Mouse (Mus musculus) intestine, embryonic 15.5 days (tissue): ENCODE results near the gene Rplp0. TPM values are rescaled to one million over a fixed set of nuclear protein-coding genes. Genes with fewer than 3 reads are reported as not detected.

Source experiments
- ATAC-seq: fragments of 200-750 bp; cut with Nextera tagmentation; 2 replicates; pipeline ENCODE4 v1.8.0; 2017; ENCODE audit warnings: moderate TSS enrichment, moderate library complexity
- H3K27ac ChIP-seq: fragments of 300-500 bp; sonication (generic); 2 replicates; pipeline ENCODE4 v1.5.1; 2015; ENCODE audit warnings: mild to moderate bottlenecking, inconsistent platforms
- H3K27me3 ChIP-seq: fragments of 300-500 bp; sonication (generic); replicated peaks from 2 replicates; pipeline ENCODE4 v1.6.1; 2015; ENCODE audit warnings: inconsistent platforms
- H3K36me3 ChIP-seq: fragments of 300-500 bp; sonication (generic); 2 replicates; pipeline ENCODE4 v1.6.1; 2015; ENCODE audit warnings: inconsistent platforms
- H3K4me1 ChIP-seq: fragments of 300-500 bp; sonication (generic); replicated peaks from 2 replicates; pipeline ENCODE4 v1.6.1; 2015; ENCODE audit warnings: inconsistent platforms
- H3K4me2 ChIP-seq: fragments of 300-500 bp; sonication (generic); replicated peaks from 2 replicates; pipeline ENCODE4 v1.6.1; 2015; ENCODE audit warnings: mild to moderate bottlenecking, inconsistent platforms
- H3K4me3 ChIP-seq: fragments of 300-500 bp; sonication (generic); replicated peaks from 2 replicates; pipeline ENCODE4 v1.5.1; 2015; ENCODE audit warnings: inconsistent platforms
- H3K9ac ChIP-seq: fragments of 300-500 bp; sonication (generic); 2 replicates; pipeline ENCODE4 v1.6.1; 2015; ENCODE audit warnings: inconsistent platforms
- H3K9me3 ChIP-seq: fragments of 300-500 bp; sonication (generic); 2 replicates; pipeline ENCODE4 v1.6.1; 2016; ENCODE audit warnings: inconsistent platforms
- WGBS: fragments of 180-500 bp; shearing (Covaris S2); methylation state at CpG from one replicate; pipeline ENCODE4 v1.1.7; 2015; 5-methylcytosine and 5-hydroxymethylcytosine counted together
- polyA plus RNA-seq: library from polyadenylated mRNA; unstranded; fragments of >200 nt; fragmentation: Nextera tagmentation; extraction: Ambion mirVana; gene quantifications from 2 replicates; pipeline ENCODE4 v1.2.1, GENCODE M21; 2015

Gene Rplp0
- polyA plus RNA-seq, 1 experiment from 2014 or later, result 1,607 TPM

DNA sequence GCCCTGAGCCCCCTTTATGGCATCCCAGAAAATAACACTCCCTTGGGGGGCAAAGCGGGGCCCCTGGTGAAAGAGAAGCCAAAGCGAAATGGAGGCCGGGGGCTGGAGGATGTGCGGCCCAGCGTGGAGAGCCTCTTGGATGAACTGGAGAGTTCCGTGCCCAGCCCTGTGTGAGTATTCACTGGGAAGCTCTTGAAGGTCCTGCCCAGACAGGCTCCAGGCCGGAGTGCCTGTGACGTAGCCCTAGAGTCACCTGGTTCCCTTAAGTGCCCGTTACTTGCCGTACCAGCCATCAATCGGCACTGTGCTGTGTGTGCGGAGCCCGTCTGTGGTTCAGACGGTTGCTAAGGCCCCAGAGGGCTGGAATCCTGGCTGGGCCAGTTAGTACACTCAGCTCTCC lies 13.6 kb upstream of the Rplp0 start:
- H3K4me2 ChIP-seq, result no peak overlapping the region
- no peak for ATAC-seq
- WGBS, result 93% methylated on average over 14 of the region's 14 CpGs

GRCm38 (mm10) chr5:115546536-115546935 lies 12.7 kb upstream of the Rplp0 start:
- H3K4me3 ChIP-seq, result no peak overlapping the region
- H3K27ac ChIP-seq, result no peak overlapping the region
- H3K27me3 ChIP-seq, result no peaks in the 10 kb centered on the region
- peaks cover 45% of the 10 kb centered on the region for H3K36me3 ChIP-seq
- ATAC-seq, result no peak
- H3K9ac ChIP-seq, result no peak overlapping the region
- H3K9me3 ChIP-seq, result no peaks in the 10 kb centered on the region
- peaks cover 29% of the 10 kb centered on the region for H3K4me1 ChIP-seq
- H3K4me2 ChIP-seq, result no peak overlapping the region
- WGBS, result 77% methylated on average over 11 of the region's 11 CpGs

More for the DNA sequence above, 13.6 kb upstream of the Rplp0 start:
- peaks cover 29% of the 10 kb centered on the region for H3K4me1 ChIP-seq
- H3K9ac ChIP-seq, result no peak overlapping the region
- H3K27me3 ChIP-seq, result no peaks in the 10 kb centered on the region
- peaks cover 45% of the 10 kb centered on the region for H3K36me3 ChIP-seq
- 0 out of 2 replicates have a peak overlapping the region, but pooled peaks have one; percentile 9 for H3K27ac ChIP-seq
- no peak overlapping the region for H3K4me3 ChIP-seq
- no peaks in the 10 kb centered on the region for H3K9me3 ChIP-seq

DNA sequence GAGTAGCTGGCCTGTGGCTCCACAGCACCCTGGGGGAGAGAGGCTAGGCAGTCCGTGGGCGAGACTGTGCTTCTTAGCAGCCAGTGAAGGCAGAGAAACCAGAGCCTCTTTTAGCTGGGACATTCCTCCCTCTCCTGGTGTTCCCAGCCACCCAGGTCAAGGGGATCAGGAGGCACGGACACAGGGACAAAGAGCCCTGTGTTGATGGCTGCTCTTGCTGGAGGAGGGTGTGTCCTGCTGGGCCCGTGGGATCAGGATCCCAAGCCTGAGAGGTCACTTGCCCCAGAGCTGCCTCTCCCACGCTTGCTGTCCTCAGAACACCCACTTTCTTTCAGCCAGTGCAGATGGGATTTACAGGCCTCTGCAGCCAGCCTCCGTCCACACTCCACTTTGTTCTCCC lies 12.3 kb upstream of the Rplp0 start:
- ATAC-seq, result no peak
- Histone ChIP-seq H3K27ac (no peak overlapping the region), H3K4me1 (peaks cover 28% of the 10 kb centered on the region), H3K4me2 (no peak overlapping the region), H3K36me3 (peaks cover 48% of the 10 kb centered on the region), H3K4me3 (no peak overlapping the region), H3K9ac (no peak overlapping the region), H3K9me3 (no peaks in the 10 kb centered on the region), H3K27me3 (no peaks in the 10 kb centered on the region)
- WGBS, result 57% methylated on average over 6 of the region's 6 CpGs

DNA sequence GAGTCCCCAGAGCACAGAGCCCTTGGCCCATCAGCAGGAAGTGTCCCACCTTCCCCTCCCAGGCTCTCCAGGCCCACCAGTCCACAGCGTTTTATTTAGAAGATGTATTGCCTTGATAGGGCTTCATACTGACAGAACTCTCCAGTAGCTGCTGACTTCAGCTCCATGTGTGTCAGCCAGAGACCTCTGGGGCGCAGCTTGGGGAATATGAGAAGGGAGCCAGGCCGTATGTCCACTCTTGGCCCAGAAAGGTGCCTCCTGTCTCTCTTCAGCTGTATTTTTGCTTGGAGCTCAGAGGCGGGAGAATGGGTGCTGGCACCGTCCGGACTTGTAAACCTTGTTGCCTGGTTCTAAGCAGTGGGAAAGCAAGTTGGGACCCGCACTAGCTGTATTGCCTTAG lies 11.8 kb upstream of the Rplp0 start:
- peaks cover 24% of the 10 kb centered on the region for H3K4me1 ChIP-seq
- H3K4me3 ChIP-seq, result no peak overlapping the region
- H3K9me3 ChIP-seq, result no peaks in the 10 kb centered on the region
- peaks cover 52% of the 10 kb centered on the region for H3K36me3 ChIP-seq
- H3K27ac ChIP-seq, result no peak overlapping the region
- no peaks in the 10 kb centered on the region for H3K27me3 ChIP-seq
- no peak overlapping the region for H3K9ac ChIP-seq
- no peak for ATAC-seq
- no peak overlapping the region for H3K4me2 ChIP-seq
- 82% methylated on average over 7 of the region's 7 CpGs for WGBS

- no peak overlapping the region for H3K9ac ChIP-seq
- no peak overlapping the region for H3K4me3 ChIP-seq
- ATAC-seq, result no peak
- H3K27ac ChIP-seq, result no peak overlapping the region
- H3K4me1 ChIP-seq, result peaks cover 12% of the 10 kb centered on the region
- 88% methylated on average over 18 of the region's 18 CpGs for WGBS
- H3K36me3 ChIP-seq, result peaks cover 63% of the 10 kb centered on the region
- no peak overlapping the region for H3K4me2 ChIP-seq
- H3K9me3 ChIP-seq, result no peaks in the 10 kb centered on the region
- H3K27me3 ChIP-seq, result no peaks in the 10 kb centered on the region
Measured at GRCm38 (mm10) chr5:115548501-115549285, 10.6 kb upstream of the Rplp0 start.

GRCm38 (mm10) chr5:115550482-115551005 lies 8.7 kb upstream of the Rplp0 start:
- Histone ChIP-seq H3K4me3 (no peak overlapping the region), H3K9ac (no peak overlapping the region), H3K4me2 (no peak overlapping the region), H3K27ac (no peak overlapping the region), H3K27me3 (no peaks in the 10 kb centered on the region), H3K4me1 (no peaks in the 10 kb centered on the region), H3K9me3 (no peaks in the 10 kb centered on the region), H3K36me3 (peaks cover 64% of the 10 kb centered on the region)
- ATAC-seq, result no peak
- WGBS, result 73% methylated on average over 11 of the region's 11 CpGs

DNA sequence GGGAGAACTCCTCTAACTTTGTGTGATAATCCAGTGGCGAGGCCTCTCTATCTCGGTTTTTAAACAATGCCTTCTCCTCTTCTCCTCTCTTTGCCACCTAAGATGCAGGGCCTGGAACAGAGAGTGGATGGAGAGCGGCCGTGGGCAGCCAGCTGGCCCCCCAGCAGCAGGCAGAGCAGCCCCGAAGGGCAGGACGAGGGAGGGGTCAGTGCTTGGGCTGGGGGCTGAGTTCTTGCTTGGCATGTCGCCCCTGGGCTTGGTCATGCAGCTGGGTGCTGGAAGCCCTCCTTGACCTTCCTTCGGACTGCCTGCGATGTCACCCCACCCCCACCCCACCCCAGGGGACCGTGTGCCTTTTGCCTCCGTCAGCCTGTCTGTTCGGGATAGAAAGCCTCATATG lies 7.9 kb upstream of the Rplp0 start:
- Histone ChIP-seq H3K4me2 (no peak overlapping the region), H3K27me3 (no peaks in the 10 kb centered on the region), H3K4me3 (no peak overlapping the region), H3K27ac (no peak overlapping the region), H3K9ac (no peak overlapping the region), H3K9me3 (no peaks in the 10 kb centered on the region), H3K4me1 (peaks cover 3% of the 10 kb centered on the region; the same call in 1 of the 2 replicates), H3K36me3 (peaks cover 57% of the 10 kb centered on the region)
- 82% methylated on average over 12 of the region's 12 CpGs for WGBS
- no peak for ATAC-seq

DNA sequence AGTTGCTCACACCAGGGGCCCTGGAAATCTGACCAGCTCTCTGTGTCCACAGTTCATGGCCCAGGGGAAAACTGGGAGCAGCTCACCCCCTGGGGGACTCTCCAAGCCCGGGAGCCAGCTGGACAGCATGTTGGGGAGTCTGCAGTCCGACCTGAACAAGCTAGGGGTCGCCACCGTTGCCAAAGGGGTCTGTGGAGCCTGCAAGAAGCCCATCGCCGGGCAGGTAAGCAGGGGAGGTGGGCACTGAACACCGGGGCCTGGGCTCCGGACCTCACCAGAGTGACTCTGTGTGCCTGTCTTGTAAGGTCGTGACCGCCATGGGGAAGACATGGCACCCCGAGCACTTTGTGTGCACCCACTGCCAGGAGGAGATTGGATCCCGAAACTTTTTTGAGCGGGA lies 7.5 kb upstream of the Rplp0 start:
- WGBS, result 83% methylated on average over 13 of the region's 13 CpGs
- peaks cover 53% of the 10 kb centered on the region for H3K36me3 ChIP-seq
- ATAC-seq, result no peak

GRCm38 (mm10) chr5:115553801-115554420 lies 5.4 kb upstream of the Rplp0 start:
- ATAC-seq, result no peak
- Histone ChIP-seq H3K27me3 (no peaks in the 10 kb centered on the region), H3K4me2 (no peak overlapping the region), H3K36me3 (peaks cover 37% of the 10 kb centered on the region), H3K9me3 (no peaks in the 10 kb centered on the region), H3K4me3 (no peak overlapping the region), H3K27ac (no peak overlapping the region), H3K4me1 (peaks cover 3% of the 10 kb centered on the region; the same call in 1 of the 2 replicates), H3K9ac (no peak overlapping the region)
- WGBS, result 87% methylated on average over 33 of the region's 33 CpGs

More for the DNA sequence above, 7.5 kb upstream of the Rplp0 start:
- Histone ChIP-seq H3K9me3 (no peaks in the 10 kb centered on the region), H3K27ac (no peak overlapping the region), H3K4me2 (no peak overlapping the region), H3K27me3 (no peaks in the 10 kb centered on the region), H3K4me1 (peaks cover 3% of the 10 kb centered on the region; the same call in 1 of the 2 replicates), H3K4me3 (no peak overlapping the region), H3K9ac (no peak overlapping the region)

DNA sequence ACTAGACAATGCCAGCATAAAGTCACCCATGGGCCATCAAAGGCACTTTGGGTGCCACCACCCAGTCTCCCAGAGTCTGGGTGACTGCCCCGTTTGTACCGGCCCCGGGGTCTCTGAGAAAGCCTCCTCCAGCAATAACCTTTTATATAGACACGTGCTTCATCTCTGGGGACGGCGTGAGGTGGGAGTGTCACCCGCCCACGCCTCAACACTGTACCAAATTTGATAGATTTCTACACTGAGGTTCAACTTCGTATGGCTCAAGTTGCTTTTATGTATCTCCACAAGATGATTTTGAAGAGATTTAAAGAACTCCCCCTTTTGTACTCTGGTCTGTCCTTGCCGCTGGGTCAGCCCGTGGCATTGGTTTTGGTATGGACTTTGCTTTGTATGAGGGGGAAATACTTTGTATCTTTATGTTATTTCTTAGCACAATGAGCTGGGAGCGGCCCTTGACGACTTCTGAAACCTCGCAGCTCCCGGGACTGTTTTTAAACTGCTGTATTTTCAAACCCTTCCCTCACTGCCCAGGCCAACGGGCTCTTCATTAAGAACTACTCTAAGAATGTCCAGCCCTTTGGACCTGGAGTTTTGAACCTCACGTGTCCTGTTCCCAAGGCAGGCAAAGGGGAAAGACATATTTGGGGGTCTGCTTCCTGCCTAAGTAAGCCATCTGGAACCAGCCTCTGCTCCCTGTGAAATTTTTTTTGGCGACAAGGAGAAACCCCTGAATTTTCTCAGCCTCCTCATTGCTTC lies 4.6 kb upstream of the Rplp0 start:
- no peaks in the 10 kb centered on the region for H3K27me3 ChIP-seq
- no peak overlapping the region for H3K4me3 ChIP-seq
- H3K36me3 ChIP-seq, result peaks cover 30% of the 10 kb centered on the region
- 85% methylated on average over 18 of the region's 18 CpGs for WGBS
- H3K9me3 ChIP-seq, result no peaks in the 10 kb centered on the region
- no peak for ATAC-seq
- H3K9ac ChIP-seq, result no peak overlapping the region; the same call in 1 of the 2 replicates
- H3K4me2 ChIP-seq, result no peak overlapping the region
- no peak overlapping the region for H3K27ac ChIP-seq
- H3K4me1 ChIP-seq, result peaks cover 3% of the 10 kb centered on the region; the same call in 1 of the 2 replicates

- H3K27me3 ChIP-seq, result no peaks in the 10 kb centered on the region
- 11% methylated on average over 8 of the region's 8 CpGs for WGBS
- 0 out of 2 replicates have a peak overlapping the region, but pooled peaks have one; percentile 41 for H3K27ac ChIP-seq
- no peaks in the 10 kb centered on the region for H3K9me3 ChIP-seq
- peaks cover 31% of the 10 kb centered on the region for H3K36me3 ChIP-seq
- ATAC-seq, result no peak
- H3K4me2 ChIP-seq, result no peak overlapping the region
- H3K9ac ChIP-seq, result 0 out of 2 replicates have a peak overlapping the region, but pooled peaks have one; percentile 9
- H3K4me1 ChIP-seq, result peaks cover 12% of the 10 kb centered on the region; the same call in 1 of the 2 replicates
- H3K4me3 ChIP-seq, result no peak overlapping the region
Measured at GRCm38 (mm10) chr5:115556217-115556616, 3.0 kb upstream of the Rplp0 start.
